Mouse (Mus musculus): ENCODE data around the gene Vwa3b. TPM values are rescaled to one million over a fixed set of nuclear protein-coding genes. Genes with fewer than 3 reads are reported as not detected.

Vwa3b gene
- polyA plus RNA-seq, 1 experiment, result 10.8 TPM

DNA sequence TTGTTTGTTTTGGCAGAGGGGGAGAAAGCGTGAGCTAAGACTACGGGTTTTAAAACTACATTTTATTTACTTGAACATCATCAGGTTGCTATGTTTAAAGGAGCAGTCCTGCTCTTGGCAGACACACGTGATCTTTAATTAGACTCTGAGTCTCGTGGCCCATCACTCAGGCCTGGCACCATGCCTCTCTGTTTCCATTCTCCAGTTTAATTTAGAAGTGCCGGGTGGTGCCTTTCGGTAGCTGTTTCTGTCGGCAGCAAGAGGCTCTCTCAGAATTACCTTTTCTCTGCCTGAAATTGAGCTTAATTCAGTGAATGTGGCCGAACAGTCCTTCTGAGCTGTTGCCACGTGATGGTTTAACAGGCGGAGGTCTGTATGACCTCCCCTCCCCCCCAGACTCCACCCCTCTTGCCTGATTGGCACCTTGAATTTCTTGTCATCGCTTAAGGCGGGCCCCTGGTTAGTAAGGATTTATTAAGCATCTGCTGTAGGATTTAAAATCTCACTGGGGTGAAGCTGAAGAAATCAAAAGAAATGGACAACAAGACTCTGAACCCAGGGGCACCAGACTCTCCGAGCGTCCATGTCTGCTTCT is 51.7 kb downstream of the Vwa3b start:
- Histone ChIP-seq H3K9me3 (replicated peaks; ENCODE audit: control insufficient read depth, insufficient read depth, low read length, poor library complexity, severe bottlenecking) (no peaks in the 10 kb centered on the region), H3K4me1 (ENCODE audit: control insufficient read depth, insufficient read depth, low read length) (peaks cover 3% of the 10 kb centered on the region), H3K4me3 (ENCODE audit: low read depth, low read length) (no peak overlapping the region), H3K36me3 (ENCODE audit: control insufficient read depth, insufficient read depth, low read length, poor library complexity, severe bottlenecking) (no peaks in the 10 kb centered on the region), H3K27me3 (ENCODE audit: control insufficient read depth, insufficient read depth, low read length, poor library complexity, severe bottlenecking) (no peaks in the 10 kb centered on the region), H3K27ac (ENCODE audit: insufficient read depth, low read length) (no peak overlapping the region), H3K9ac (ENCODE audit: low read depth, poor library complexity, severe bottlenecking) (no peak overlapping the region)
- no peak for TF ChIP-seq EP300 (IDR thresholded peaks at IDR 0.05; ENCODE audit: insufficient read depth, low read depth, low read length)
- no peak for TF ChIP-seq POLR2A (IDR thresholded peaks at IDR 0.05; ENCODE audit: insufficient read depth, low read length)
- TF ChIP-seq CTCF (IDR thresholded peaks at IDR 0.05; ENCODE audit: low read depth, low read length), result no peak

DNA sequence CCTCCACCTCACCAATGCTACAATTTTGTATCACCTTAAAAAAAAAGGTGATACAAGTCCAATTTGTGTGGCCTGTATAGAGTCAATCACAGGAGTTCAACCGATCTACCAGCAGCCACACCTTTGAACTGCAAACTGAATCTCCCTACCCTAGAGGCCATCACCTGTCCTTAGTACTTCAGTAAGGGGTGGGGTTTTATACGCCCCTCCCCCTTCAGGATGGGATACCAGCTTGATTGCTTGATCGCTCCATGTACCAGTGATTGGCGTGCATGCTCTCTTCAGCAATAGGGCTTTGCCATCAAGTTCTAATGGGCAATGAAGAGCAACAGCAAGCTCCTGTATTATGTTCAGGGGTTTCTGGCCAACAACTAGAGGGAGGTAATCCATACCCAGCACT is 54.0 kb downstream of the Vwa3b start:
- Histone ChIP-seq H3K36me3 (ENCODE audit: control insufficient read depth, insufficient read depth, low read length, poor library complexity, severe bottlenecking) (no peaks in the 10 kb centered on the region), H3K27me3 (ENCODE audit: control insufficient read depth, insufficient read depth, low read length, poor library complexity, severe bottlenecking) (no peaks in the 10 kb centered on the region), H3K4me1 (ENCODE audit: control insufficient read depth, insufficient read depth, low read length) (peaks cover 8% of the 10 kb centered on the region), H3K4me3 (ENCODE audit: low read depth, low read length) (no peak overlapping the region), H3K9ac (ENCODE audit: low read depth, poor library complexity, severe bottlenecking) (no peak overlapping the region), H3K9me3 (replicated peaks; ENCODE audit: control insufficient read depth, insufficient read depth, low read length, poor library complexity, severe bottlenecking) (no peaks in the 10 kb centered on the region), H3K27ac (ENCODE audit: insufficient read depth, low read length) (no peak overlapping the region)
- TF ChIP-seq CTCF (IDR thresholded peaks at IDR 0.05; ENCODE audit: low read depth, low read length), result no peak
- no peak for TF ChIP-seq POLR2A (IDR thresholded peaks at IDR 0.05; ENCODE audit: insufficient read depth, low read length)
- no peak for TF ChIP-seq EP300 (IDR thresholded peaks at IDR 0.05; ENCODE audit: insufficient read depth, low read depth, low read length)

DNA sequence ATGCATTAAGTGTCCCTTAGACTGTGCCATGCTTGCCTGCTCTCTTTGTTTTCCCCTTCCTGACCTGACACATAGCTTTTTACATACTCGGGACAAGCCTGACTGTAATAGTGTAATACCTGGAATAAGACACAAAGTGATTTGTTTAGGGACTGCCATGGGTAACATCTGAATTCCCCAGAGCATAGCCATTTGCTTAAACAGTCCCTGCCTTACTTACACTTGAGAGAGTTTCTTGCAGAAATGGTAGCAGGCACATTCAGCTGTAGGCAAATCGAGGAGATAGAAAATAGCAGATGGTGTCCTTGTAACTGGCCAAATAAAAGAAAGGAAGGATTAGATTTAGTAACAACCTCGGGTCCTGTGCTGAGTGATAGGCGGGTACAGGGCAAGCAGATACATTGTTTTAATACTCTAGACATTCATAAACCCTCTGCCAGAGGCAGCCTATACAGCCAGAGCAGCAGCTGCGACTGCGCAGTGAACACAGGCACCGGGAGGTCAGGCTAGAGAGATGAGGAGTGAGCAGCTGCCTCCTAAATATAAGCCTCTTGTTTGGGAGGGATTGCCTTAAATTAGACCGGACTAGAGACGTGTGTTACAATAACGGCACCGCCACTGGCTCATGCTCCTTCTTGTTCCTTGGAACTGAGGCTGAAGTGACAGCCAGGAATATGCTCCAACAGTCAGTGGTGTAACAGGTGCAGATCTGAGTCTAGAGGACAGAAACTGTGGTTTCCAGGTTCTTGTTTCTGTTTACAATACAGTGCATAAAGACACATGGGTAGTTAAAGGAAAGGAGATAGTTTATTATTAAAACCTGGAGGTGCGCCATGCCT is 55.2 kb downstream of the Vwa3b start:
- Histone ChIP-seq H3K4me3 (ENCODE audit: low read depth, low read length) (no peak overlapping the region), H3K4me1 (ENCODE audit: control insufficient read depth, insufficient read depth, low read length) (peaks cover 8% of the 10 kb centered on the region), H3K9ac (ENCODE audit: low read depth, poor library complexity, severe bottlenecking) (no peak overlapping the region), H3K27me3 (ENCODE audit: control insufficient read depth, insufficient read depth, low read length, poor library complexity, severe bottlenecking) (no peaks in the 10 kb centered on the region), H3K27ac (ENCODE audit: insufficient read depth, low read length) (no peak overlapping the region), H3K36me3 (ENCODE audit: control insufficient read depth, insufficient read depth, low read length, poor library complexity, severe bottlenecking) (no peaks in the 10 kb centered on the region), H3K9me3 (replicated peaks; ENCODE audit: control insufficient read depth, insufficient read depth, low read length, poor library complexity, severe bottlenecking) (no peaks in the 10 kb centered on the region)
- TF ChIP-seq POLR2A (IDR thresholded peaks at IDR 0.05; ENCODE audit: insufficient read depth, low read length) (no peak), EP300 (IDR thresholded peaks at IDR 0.05; ENCODE audit: insufficient read depth, low read depth, low read length) (no peak), CTCF (IDR thresholded peaks at IDR 0.05; ENCODE audit: low read depth, low read length) (no peak)

DNA sequence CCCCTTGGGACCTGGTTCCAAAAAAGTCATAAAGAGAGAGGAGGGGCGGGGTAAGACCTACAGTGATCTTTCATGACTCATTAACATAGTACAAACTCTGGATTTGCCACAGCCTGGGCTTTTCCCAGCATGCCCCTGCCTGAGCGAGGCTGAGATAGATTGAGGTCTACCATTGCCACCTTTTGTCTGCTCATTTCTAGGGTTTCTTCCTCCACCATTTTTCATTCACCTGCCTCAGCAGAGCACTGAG is 55.7 kb downstream of the Vwa3b start:
- Histone ChIP-seq H3K4me3 (ENCODE audit: low read depth, low read length) (no peak overlapping the region), H3K9ac (ENCODE audit: low read depth, poor library complexity, severe bottlenecking) (no peak overlapping the region), H3K4me1 (ENCODE audit: control insufficient read depth, insufficient read depth, low read length) (peaks cover 8% of the 10 kb centered on the region), H3K27me3 (ENCODE audit: control insufficient read depth, insufficient read depth, low read length, poor library complexity, severe bottlenecking) (no peaks in the 10 kb centered on the region), H3K9me3 (replicated peaks; ENCODE audit: control insufficient read depth, insufficient read depth, low read length, poor library complexity, severe bottlenecking) (no peaks in the 10 kb centered on the region), H3K36me3 (ENCODE audit: control insufficient read depth, insufficient read depth, low read length, poor library complexity, severe bottlenecking) (no peaks in the 10 kb centered on the region), H3K27ac (ENCODE audit: insufficient read depth, low read length) (no peak overlapping the region)
- TF ChIP-seq EP300 (IDR thresholded peaks at IDR 0.05; ENCODE audit: insufficient read depth, low read depth, low read length), result no peak
- TF ChIP-seq POLR2A (IDR thresholded peaks at IDR 0.05; ENCODE audit: insufficient read depth, low read length), result no peak
- no peak for TF ChIP-seq CTCF (IDR thresholded peaks at IDR 0.05; ENCODE audit: low read depth, low read length)

DNA sequence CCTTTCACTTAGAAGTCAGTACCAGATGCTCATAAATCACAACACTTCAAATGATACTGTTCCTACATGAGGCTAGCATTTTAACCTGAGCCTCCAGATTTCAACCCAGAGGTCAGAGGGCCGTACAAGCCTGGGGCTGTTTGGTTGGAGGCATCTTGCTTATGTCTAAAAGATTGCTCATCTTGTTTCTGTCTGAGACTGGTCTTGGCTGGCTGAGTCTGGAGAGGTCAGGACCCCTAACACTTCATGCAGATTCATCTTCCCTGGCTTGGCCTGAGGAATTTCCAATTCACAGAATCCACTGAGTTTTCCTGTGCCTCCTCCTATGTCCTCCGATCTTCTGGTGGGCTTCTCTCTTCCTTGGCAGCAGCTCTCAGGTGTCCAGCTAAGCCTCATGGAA is 57.7 kb downstream of the Vwa3b start:
- no peak overlapping the region for H3K9ac ChIP-seq (ENCODE audit: low read depth, poor library complexity, severe bottlenecking)
- no peak overlapping the region for H3K27ac ChIP-seq (ENCODE audit: insufficient read depth, low read length)
- peaks cover 18% of the 10 kb centered on the region for H3K4me1 ChIP-seq (ENCODE audit: control insufficient read depth, insufficient read depth, low read length)
- H3K36me3 ChIP-seq (ENCODE audit: control insufficient read depth, insufficient read depth, low read length, poor library complexity, severe bottlenecking), result no peaks in the 10 kb centered on the region
- no peak for TF ChIP-seq POLR2A (IDR thresholded peaks at IDR 0.05; ENCODE audit: insufficient read depth, low read length)
- no peak for TF ChIP-seq EP300 (IDR thresholded peaks at IDR 0.05; ENCODE audit: insufficient read depth, low read depth, low read length)
- no peak for TF ChIP-seq CTCF (IDR thresholded peaks at IDR 0.05; ENCODE audit: low read depth, low read length)
- H3K4me3 ChIP-seq (ENCODE audit: low read depth, low read length), result no peak overlapping the region
- no peaks in the 10 kb centered on the region for H3K9me3 ChIP-seq (replicated peaks; ENCODE audit: control insufficient read depth, insufficient read depth, low read length, poor library complexity, severe bottlenecking)
- no peaks in the 10 kb centered on the region for H3K27me3 ChIP-seq (ENCODE audit: control insufficient read depth, insufficient read depth, low read length, poor library complexity, severe bottlenecking)

DNA sequence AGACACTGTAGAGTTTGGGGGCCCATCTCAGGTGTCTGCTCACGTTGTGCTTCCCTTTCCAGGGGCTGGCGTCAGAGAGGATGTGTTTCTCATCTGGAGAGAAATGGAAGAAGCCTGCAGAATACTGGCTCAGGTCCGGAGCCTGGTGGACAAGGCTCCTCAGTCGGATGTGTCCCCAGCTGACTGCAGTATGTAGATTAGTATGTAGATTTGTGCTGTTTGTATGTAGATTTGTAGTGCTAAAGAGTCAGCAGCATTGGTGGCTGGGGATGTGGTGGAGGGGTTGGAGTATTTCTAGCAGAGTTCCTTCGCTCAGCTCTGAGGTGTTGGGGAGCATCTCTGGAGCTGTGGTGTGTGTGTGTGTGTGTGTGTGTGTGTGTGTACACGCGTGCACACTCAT is 58.8 kb downstream of the Vwa3b start:
- no peaks in the 10 kb centered on the region for H3K27me3 ChIP-seq (ENCODE audit: control insufficient read depth, insufficient read depth, low read length, poor library complexity, severe bottlenecking)
- H3K4me1 ChIP-seq (ENCODE audit: control insufficient read depth, insufficient read depth, low read length), result peaks cover 18% of the 10 kb centered on the region
- no peak overlapping the region for H3K27ac ChIP-seq (ENCODE audit: insufficient read depth, low read length)
- H3K9ac ChIP-seq (ENCODE audit: low read depth, poor library complexity, severe bottlenecking), result no peak overlapping the region
- TF ChIP-seq CTCF (IDR thresholded peaks at IDR 0.05; ENCODE audit: low read depth, low read length) (no peak), EP300 (IDR thresholded peaks at IDR 0.05; ENCODE audit: insufficient read depth, low read depth, low read length) (0 out of 2 replicates have a peak, but pooled peaks have one; percentile 42), POLR2A (IDR thresholded peaks at IDR 0.05; ENCODE audit: insufficient read depth, low read length) (no peak)
- no peaks in the 10 kb centered on the region for H3K9me3 ChIP-seq (replicated peaks; ENCODE audit: control insufficient read depth, insufficient read depth, low read length, poor library complexity, severe bottlenecking)
- no peaks in the 10 kb centered on the region for H3K36me3 ChIP-seq (ENCODE audit: control insufficient read depth, insufficient read depth, low read length, poor library complexity, severe bottlenecking)
- H3K4me3 ChIP-seq (ENCODE audit: low read depth, low read length), result no peak overlapping the region
